Mouse (Mus musculus): ENCODE data around the gene Grifin. TPM values are rescaled to one million over a fixed set of nuclear protein-coding genes. Genes with fewer than 3 reads are reported as not detected.

The Grifin gene
- polyA plus RNA-seq, 1 experiment from 2014 or later: 0.43 TPM

DNA sequence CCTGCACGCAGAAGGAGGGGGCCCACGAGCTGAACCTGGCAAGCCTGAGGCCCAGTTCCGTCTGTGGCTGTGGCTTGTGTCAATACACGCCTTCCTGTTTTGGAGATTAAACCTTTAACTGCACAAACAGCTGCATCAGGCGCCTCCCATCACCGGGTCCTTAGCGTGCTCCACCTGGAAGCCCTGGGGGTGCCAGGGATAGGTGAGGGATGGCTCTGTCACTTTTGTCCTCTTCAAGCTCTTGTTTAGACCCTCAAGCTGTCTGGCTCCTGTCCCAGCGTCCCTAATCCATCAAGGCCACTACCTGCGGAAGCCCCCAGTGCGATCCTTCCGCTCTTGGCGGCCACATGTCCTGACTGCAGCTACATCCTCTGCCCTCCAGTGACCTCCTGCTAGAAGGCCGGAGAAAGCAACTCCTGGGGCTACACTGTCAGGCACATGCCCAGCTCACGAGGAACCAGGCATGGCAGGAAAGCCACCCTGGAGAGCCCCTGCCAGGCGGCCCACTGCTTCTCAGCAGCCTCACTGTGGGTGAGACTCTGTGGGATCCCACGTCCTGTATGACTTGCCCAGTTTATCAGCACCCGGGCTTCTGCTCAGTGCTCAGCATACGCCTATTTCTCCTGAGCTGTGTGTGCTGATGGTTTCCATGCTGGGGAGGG is 32.2 kb upstream of the Grifin start:
- 77% methylated on average over 18 of the region's 18 CpGs for WGBS
- Histone ChIP-seq H3K4me3 (ENCODE audit: low read depth, low read length) (no peak overlapping the region), H3K27ac (ENCODE audit: low read length) (no peak overlapping the region), H3K9me3 (replicated peaks; ENCODE audit: control insufficient read depth, low read length, poor library complexity, severe bottlenecking) (no peaks in the 10 kb centered on the region), H3K9ac (ENCODE audit: low read depth, low read length) (no peak overlapping the region), H3K36me3 (ENCODE audit: control insufficient read depth, insufficient read depth, low read length) (no peaks in the 10 kb centered on the region), H3K27me3 (ENCODE audit: control insufficient read depth, insufficient read depth, low read depth, low read length) (no peaks in the 10 kb centered on the region), H3K4me1 (ENCODE audit: control insufficient read depth, insufficient read depth, low read length) (no peaks in the 10 kb centered on the region), H3K4me2 (ENCODE audit: low read length) (no peak overlapping the region)
- ATAC-seq: no peak

DNA sequence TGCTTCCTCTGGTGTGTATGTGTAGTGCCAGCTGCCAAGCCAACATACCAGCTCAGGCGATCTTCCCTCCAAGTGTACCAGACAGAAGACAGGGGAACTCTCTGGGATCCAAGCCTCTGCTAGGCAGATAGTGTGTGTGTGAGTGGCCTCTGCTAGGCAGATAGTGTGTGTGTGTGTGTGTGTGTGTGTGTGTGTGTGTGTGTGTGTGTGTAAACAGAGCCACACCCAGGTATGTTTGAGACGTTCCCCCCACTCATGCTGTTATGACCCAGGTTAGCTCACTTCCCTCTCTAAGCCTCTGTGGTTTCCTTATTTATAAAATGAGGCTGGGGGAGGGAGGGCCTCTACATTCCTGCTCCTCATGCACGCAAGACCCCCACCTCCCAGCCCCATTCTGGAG is 31.6 kb upstream of the Grifin start:
- H3K36me3 ChIP-seq (ENCODE audit: control insufficient read depth, insufficient read depth, low read length): no peaks in the 10 kb centered on the region
- 68% methylated on average over 3 of the region's 3 CpGs for WGBS
- no peak overlapping the region for H3K27ac ChIP-seq (ENCODE audit: low read length)
- H3K27me3 ChIP-seq (ENCODE audit: control insufficient read depth, insufficient read depth, low read depth, low read length): no peaks in the 10 kb centered on the region
- H3K9me3 ChIP-seq (replicated peaks; ENCODE audit: control insufficient read depth, low read length, poor library complexity, severe bottlenecking): no peaks in the 10 kb centered on the region
- no peak overlapping the region for H3K9ac ChIP-seq (ENCODE audit: low read depth, low read length)
- H3K4me3 ChIP-seq (ENCODE audit: low read depth, low read length): no peak overlapping the region
- no peaks in the 10 kb centered on the region for H3K4me1 ChIP-seq (ENCODE audit: control insufficient read depth, insufficient read depth, low read length)
- no peak overlapping the region for H3K4me2 ChIP-seq (ENCODE audit: low read length)
- no peak for ATAC-seq

DNA sequence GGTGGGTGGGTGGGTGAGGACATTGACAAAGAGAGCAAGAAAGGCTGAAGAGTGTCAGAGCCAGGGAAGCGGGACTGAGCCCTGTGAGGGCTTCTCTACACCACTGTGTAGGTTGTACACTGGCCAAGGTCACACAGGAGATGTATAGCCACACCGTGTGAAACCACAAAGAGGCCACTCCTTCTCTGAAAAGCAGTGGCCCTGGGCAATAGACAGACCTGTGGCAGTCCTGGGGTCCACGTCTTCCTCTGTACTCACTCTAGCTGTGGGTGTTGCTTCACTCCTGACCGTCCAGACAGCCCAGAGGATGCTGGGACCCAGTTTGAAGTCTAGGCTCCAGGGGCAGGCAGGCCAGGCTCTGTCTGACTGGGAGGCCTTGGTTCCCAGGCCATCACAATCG is 30.0 kb upstream of the Grifin start:
- no peak overlapping the region for H3K4me2 ChIP-seq (ENCODE audit: low read length)
- H3K4me3 ChIP-seq (ENCODE audit: low read depth, low read length): no peak overlapping the region
- H3K27me3 ChIP-seq (ENCODE audit: control insufficient read depth, insufficient read depth, low read depth, low read length): no peaks in the 10 kb centered on the region
- H3K27ac ChIP-seq (ENCODE audit: low read length): no peak overlapping the region
- H3K9ac ChIP-seq (ENCODE audit: low read depth, low read length): no peak overlapping the region
- no peaks in the 10 kb centered on the region for H3K4me1 ChIP-seq (ENCODE audit: control insufficient read depth, insufficient read depth, low read length)
- no peaks in the 10 kb centered on the region for H3K9me3 ChIP-seq (replicated peaks; ENCODE audit: control insufficient read depth, low read length, poor library complexity, severe bottlenecking)
- no peaks in the 10 kb centered on the region for H3K36me3 ChIP-seq (ENCODE audit: control insufficient read depth, insufficient read depth, low read length)
- 65% methylated on average over 5 of the region's 5 CpGs for WGBS
- no peak for ATAC-seq

DNA sequence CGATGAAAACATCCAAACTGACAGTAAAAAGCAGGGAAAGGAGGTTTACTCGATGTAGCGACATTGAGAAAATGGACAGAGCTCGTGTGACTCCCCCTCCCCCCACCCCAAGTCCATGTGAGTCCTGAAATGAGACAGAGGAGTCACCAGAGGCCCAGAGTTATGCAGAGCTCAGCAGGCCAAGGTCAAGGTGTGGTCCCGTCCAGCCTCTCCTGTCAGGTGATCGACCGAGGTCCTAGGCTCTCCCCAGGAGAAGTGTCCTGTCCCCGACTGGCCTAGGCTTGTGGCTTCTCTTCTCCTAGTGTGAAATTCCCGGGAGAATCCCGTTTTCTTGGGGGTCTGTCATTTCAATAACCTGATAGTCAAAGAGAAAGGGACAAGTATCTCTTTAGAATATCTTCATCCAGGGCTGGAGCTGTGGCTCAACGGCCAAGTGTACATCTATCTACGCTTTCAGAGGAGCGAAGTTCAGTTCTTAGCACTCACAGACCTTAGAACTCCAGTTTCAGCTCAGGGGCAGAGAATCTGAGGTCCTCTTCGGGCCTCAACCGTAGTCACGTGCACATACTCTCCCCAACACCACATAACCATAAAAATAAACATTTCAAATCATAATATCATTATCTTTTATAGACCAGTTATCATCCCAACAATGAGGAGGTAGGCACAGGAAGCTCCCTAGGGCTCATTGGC is 24.4 kb upstream of the Grifin start:
- no peak overlapping the region for H3K4me2 ChIP-seq (ENCODE audit: low read length)
- no peaks in the 10 kb centered on the region for H3K9me3 ChIP-seq (replicated peaks; ENCODE audit: control insufficient read depth, low read length, poor library complexity, severe bottlenecking)
- no peak overlapping the region for H3K9ac ChIP-seq (ENCODE audit: low read depth, low read length)
- H3K4me3 ChIP-seq (ENCODE audit: low read depth, low read length): no peak overlapping the region
- peaks cover 1% of the 10 kb centered on the region for H3K4me1 ChIP-seq (ENCODE audit: control insufficient read depth, insufficient read depth, low read length)
- no peaks in the 10 kb centered on the region for H3K36me3 ChIP-seq (ENCODE audit: control insufficient read depth, insufficient read depth, low read length)
- 92% methylated on average over 16 of the region's 16 CpGs for WGBS
- no peak overlapping the region for H3K27ac ChIP-seq (ENCODE audit: low read length)
- ATAC-seq: no peak
- no peaks in the 10 kb centered on the region for H3K27me3 ChIP-seq (ENCODE audit: control insufficient read depth, insufficient read depth, low read depth, low read length)

DNA sequence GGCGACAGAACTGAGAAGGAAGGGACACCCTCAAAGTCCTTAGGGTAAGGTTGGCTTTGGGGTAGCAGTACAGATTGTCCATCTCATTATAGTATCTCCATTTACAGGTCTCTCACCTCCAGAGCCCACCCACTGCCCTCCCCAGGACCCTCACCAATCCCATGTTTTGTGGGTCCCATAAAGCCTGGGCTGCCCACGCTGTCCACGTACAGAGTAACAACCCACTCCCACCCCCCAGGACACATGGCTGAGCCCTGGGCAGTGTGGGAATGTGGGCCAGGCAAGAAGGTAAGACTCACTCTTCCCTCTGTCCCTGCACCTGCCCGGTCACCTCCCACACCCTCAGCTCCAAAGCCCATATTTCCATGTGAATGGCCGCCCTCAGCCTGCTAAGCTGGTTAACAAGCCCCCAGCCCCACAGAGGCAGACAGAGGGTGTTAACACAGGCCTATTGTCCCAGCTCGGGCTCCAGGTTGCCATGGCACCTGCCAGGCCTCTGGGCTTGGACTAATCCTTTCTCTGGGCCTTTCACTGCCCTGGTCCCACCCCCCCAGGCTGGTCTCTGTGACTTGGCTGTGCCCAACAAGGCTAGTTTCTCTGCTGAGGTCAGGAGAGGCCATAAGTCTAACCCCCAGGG is 19.0 kb upstream of the Grifin start:
- Histone ChIP-seq H3K4me1 (ENCODE audit: control insufficient read depth, insufficient read depth, low read length) (peaks cover 16% of the 10 kb centered on the region), H3K9ac (ENCODE audit: low read depth, low read length) (no peak overlapping the region), H3K27ac (ENCODE audit: low read length) (peak overlapping the region; percentile 8; the same call in 1 of the 2 replicates), H3K9me3 (replicated peaks; ENCODE audit: control insufficient read depth, low read length, poor library complexity, severe bottlenecking) (no peaks in the 10 kb centered on the region), H3K4me2 (ENCODE audit: low read length) (no peak overlapping the region), H3K27me3 (ENCODE audit: control insufficient read depth, insufficient read depth, low read depth, low read length) (no peaks in the 10 kb centered on the region), H3K4me3 (ENCODE audit: low read depth, low read length) (no peak overlapping the region), H3K36me3 (ENCODE audit: control insufficient read depth, insufficient read depth, low read length) (no peaks in the 10 kb centered on the region)
- WGBS: 9% methylated on average over 6 of the region's 6 CpGs
- peak; percentile 81 for ATAC-seq

DNA sequence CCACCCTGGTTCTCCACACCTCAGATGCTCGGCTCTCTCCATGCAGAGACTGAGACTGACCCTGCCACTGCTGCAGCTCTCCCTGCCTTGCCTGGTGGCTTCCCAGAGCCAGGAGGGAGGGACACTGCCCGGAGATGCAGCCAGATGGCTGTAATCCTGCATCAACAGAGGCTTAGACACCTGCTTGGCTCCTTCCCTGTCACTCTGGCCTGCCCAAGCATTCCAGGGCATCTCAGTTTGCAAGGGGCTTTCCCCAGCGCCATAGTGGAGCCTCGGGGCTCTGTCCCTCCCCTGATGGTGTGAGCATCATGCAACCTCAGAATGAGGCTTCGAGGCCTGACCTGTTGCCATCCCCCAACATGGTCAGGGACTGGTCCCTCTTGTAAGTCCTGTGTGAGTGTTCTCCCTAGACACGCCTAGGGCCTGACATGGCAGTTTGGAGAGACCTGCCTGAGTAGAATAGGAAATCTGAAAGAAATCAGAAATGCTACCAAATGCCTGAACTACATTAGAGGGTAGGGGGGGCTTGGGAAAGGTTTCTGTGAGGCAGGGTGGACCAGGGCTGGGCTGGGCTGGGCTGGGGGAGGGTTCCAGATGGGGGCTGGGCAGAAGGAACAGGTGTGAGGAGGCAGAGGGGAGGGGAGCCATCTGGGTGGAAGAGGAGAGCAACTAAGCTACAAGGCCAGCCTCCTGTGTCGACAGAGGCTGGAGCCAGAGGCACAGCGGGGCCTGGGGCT is 18.3 kb upstream of the Grifin start:
- 15% methylated on average over 8 of the region's 8 CpGs for WGBS
- no peak overlapping the region for H3K4me2 ChIP-seq (ENCODE audit: low read length)

DNA sequence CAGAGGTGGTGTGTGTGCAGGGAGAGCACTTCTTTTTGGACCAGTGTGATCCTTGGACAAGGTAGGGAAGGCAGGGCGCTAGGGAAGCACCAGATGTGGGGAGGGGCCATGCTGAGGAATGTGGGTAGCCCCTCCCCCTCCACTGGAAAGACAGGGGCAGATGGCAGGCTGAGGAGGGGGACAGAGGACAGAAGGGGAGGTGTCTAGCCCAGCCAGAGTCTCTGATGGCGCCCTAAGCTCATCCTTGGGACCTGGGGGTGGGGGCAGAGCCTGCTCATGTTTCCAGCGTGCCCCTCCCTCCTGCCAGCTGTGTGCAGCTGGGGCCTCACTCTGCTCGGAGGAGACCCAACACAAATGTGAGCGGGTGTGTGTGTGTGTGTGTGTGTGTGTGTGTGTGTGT is 16.7 kb upstream of the Grifin start:
- Histone ChIP-seq H3K4me3 (ENCODE audit: low read depth, low read length) (no peak overlapping the region), H3K27ac (ENCODE audit: low read length) (no peak overlapping the region), H3K27me3 (ENCODE audit: control insufficient read depth, insufficient read depth, low read depth, low read length) (no peaks in the 10 kb centered on the region), H3K4me1 (ENCODE audit: control insufficient read depth, insufficient read depth, low read length) (peaks cover 16% of the 10 kb centered on the region), H3K9ac (ENCODE audit: low read depth, low read length) (no peak overlapping the region), H3K9me3 (replicated peaks; ENCODE audit: control insufficient read depth, low read length, poor library complexity, severe bottlenecking) (no peaks in the 10 kb centered on the region), H3K36me3 (ENCODE audit: control insufficient read depth, insufficient read depth, low read length) (no peaks in the 10 kb centered on the region), H3K4me2 (ENCODE audit: low read length) (no peak overlapping the region)
- ATAC-seq: no peak
- 4% methylated on average over 5 of the region's 5 CpGs for WGBS

More for the DNA sequence above, 18.3 kb upstream of the Grifin start:
- Histone ChIP-seq H3K36me3 (ENCODE audit: control insufficient read depth, insufficient read depth, low read length) (no peaks in the 10 kb centered on the region), H3K9me3 (replicated peaks; ENCODE audit: control insufficient read depth, low read length, poor library complexity, severe bottlenecking) (no peaks in the 10 kb centered on the region), H3K4me3 (ENCODE audit: low read depth, low read length) (no peak overlapping the region), H3K27ac (ENCODE audit: low read length) (peak overlapping the region; percentile 47; the same call in 1 of the 2 replicates), H3K9ac (ENCODE audit: low read depth, low read length) (peak overlapping the region; percentile 36; the same call in 1 of the 2 replicates), H3K27me3 (ENCODE audit: control insufficient read depth, insufficient read depth, low read depth, low read length) (no peaks in the 10 kb centered on the region), H3K4me1 (ENCODE audit: control insufficient read depth, insufficient read depth, low read length) (peaks cover 16% of the 10 kb centered on the region)
- ATAC-seq: 0 out of 2 replicates have a peak, but pooled peaks have one; percentile 37

DNA sequence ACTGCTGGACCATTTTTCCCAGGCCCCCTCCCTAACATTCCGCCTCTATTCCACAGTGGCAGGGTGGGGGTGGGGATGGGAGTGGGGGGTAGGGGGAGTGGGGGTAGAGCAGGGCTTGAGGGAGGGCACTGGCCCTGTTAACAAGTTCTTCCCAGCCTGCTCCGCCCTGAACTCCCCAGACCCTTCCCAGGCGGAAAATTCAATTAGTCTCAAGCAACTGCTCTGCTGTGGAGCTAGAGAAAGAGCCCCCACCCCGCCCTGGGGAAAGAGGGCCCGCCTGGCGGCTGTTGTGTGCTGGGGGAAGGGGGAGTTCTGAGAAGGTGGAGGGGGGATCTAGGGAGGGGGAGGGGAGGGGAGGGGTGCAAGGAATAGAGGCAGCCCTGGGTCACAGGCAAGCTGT is 14.9 kb upstream of the Grifin start:
- H3K9ac ChIP-seq (ENCODE audit: low read depth, low read length): no peak overlapping the region
- H3K9me3 ChIP-seq (replicated peaks; ENCODE audit: control insufficient read depth, low read length, poor library complexity, severe bottlenecking): no peaks in the 10 kb centered on the region
- H3K27ac ChIP-seq (ENCODE audit: low read length): no peak overlapping the region
- no peak overlapping the region for H3K4me2 ChIP-seq (ENCODE audit: low read length)
- WGBS: 8% methylated on average over 6 of the region's 6 CpGs
- peaks cover 16% of the 10 kb centered on the region for H3K4me1 ChIP-seq (ENCODE audit: control insufficient read depth, insufficient read depth, low read length)
- no peaks in the 10 kb centered on the region for H3K36me3 ChIP-seq (ENCODE audit: control insufficient read depth, insufficient read depth, low read length)
- ATAC-seq: peak; percentile 50
- no peak overlapping the region for H3K4me3 ChIP-seq (ENCODE audit: low read depth, low read length)
- H3K27me3 ChIP-seq (ENCODE audit: control insufficient read depth, insufficient read depth, low read depth, low read length): no peaks in the 10 kb centered on the region
